Mouse (Mus musculus) intestine, embryonic 16.5 days (tissue): ENCODE data around the gene Brd3. TPM values are rescaled to one million over a fixed set of nuclear protein-coding genes. Genes with fewer than 3 reads are reported as not detected.
A peak's percentile ranks its signal among the peaks of the same experiment; 100 is the strongest.

Experiments
- ATAC-seq: fragments of 200-750 bp; cut with Nextera tagmentation; 2 replicates; pipeline ENCODE4 v1.8.0; 2017; ENCODE audit warnings: moderate TSS enrichment, moderate library complexity
- H3K27ac ChIP-seq: fragments of 300-500 bp; sonication (generic); 2 replicates; pipeline ENCODE4 v1.5.1; 2014; ENCODE audit warnings: mild to moderate bottlenecking, low read length
- H3K27me3 ChIP-seq: fragments of 300-500 bp; sonication (generic); replicated peaks from 2 replicates; pipeline ENCODE4 v1.6.1; 2014; ENCODE audit warnings: low read length, control low read depth, mixed read lengths; ENCODE audit not compliant: control insufficient read depth, insufficient read depth
- H3K36me3 ChIP-seq: fragments of 300-500 bp; sonication (generic); 2 replicates; pipeline ENCODE4 v1.6.1; 2014; ENCODE audit warnings: low read length, control low read depth; ENCODE audit not compliant: control insufficient read depth, insufficient read depth
- H3K4me1 ChIP-seq: fragments of 300-500 bp; sonication (generic); 2 replicates; pipeline ENCODE4 v1.6.1; 2014; ENCODE audit warnings: low read length, control low read depth, mixed read lengths; ENCODE audit not compliant: control insufficient read depth, insufficient read depth
- H3K4me2 ChIP-seq: fragments of 300-500 bp; sonication (generic); 2 replicates; pipeline ENCODE4 v1.6.1; 2014; ENCODE audit warnings: low read depth, low read length, control low read depth
- H3K4me3 ChIP-seq: fragments of 300-500 bp; sonication (generic); 2 replicates; pipeline ENCODE4 v1.5.1; 2014; ENCODE audit warnings: mild to moderate bottlenecking, low read length
- H3K9ac ChIP-seq: fragments of 300-500 bp; sonication (generic); 2 replicates; pipeline ENCODE4 v1.6.1; 2014; ENCODE audit warnings: low read depth, low read length
- H3K9me3 ChIP-seq: fragments of 300-500 bp; sonication (generic); 2 replicates; pipeline ENCODE4 v1.6.1; 2016; ENCODE audit warnings: low read length, control low read depth; ENCODE audit not compliant: control insufficient read depth
- WGBS: fragments of 180-500 bp; shearing (Covaris S2); extraction: QIAGEN DNeasy Blood & Tissue Kit; methylation state at CpG from one replicate; pipeline ENCODE4 v1.1.7; 2014; 5-methylcytosine and 5-hydroxymethylcytosine counted together
- polyA plus RNA-seq: library from polyadenylated mRNA; unstranded; fragments of >200 nt; fragmentation: Nextera tagmentation; extraction: Ambion mirVana; gene quantifications from 2 replicates; pipeline ENCODE4 v1.2.1, GENCODE M21; 2015

The Brd3 gene
- polyA plus RNA-seq, 1 experiment from 2014 or later, result 82.5 TPM

- no peak overlapping the region for H3K4me3 ChIP-seq
- H3K27me3 ChIP-seq, result no peaks in the 10 kb centered on the region
- WGBS, result 48% methylated on average over 11 of the region's 11 CpGs
- peaks cover 90% of the 10 kb centered on the region for H3K4me1 ChIP-seq
- 0 out of 2 replicates have a peak overlapping the region, but pooled peaks have one; percentile 13 for H3K4me2 ChIP-seq
- H3K27ac ChIP-seq, result peak overlapping the region; percentile 67
- no peak overlapping the region; the same call in 1 of the 2 replicates for H3K9ac ChIP-seq
- no peak for ATAC-seq
- no peaks in the 10 kb centered on the region for H3K36me3 ChIP-seq
- H3K9me3 ChIP-seq, result no peaks in the 10 kb centered on the region
Measured at GRCm38 (mm10) chr2:27415060-27415783, 92.2 kb downstream of the Brd3 start.

DNA sequence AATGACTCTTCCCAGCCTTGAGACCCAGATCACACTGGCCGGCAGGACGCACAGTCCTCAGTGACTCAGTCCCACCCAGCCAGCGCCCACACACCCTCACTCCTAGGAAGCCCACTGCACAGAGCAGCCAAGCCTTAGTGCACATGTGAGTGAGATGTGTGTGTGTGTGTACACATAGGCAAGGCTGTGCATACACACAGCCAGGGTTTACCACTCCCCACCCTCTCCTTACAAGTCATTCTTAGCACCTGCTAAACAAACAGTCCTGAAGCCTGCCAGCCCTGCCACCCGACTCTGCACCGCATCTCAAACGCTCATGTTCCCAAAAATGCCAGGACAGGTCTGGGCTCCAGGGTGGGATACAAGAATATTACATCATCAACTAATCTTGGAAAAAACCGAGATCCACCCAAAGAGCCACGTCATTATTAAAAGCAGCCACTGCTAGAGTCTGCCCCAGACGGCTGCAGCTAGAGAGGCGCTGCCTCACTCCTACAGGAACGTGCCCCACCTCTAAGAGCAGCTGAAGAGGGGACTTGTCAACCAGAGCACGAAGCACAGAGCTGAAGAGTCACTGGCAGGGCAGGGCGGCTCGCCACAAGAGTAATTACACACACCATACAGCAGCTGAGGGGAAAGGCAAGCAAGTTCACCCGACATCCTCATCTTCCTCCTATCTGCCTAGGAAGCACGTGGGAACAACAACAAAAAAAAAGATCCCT, 93.4 kb downstream of the Brd3 start:
- Histone ChIP-seq H3K9me3 (no peaks in the 10 kb centered on the region), H3K36me3 (no peaks in the 10 kb centered on the region), H3K4me2 (peak overlapping the region; percentile 13; the same call in 1 of the 2 replicates), H3K4me3 (no peak overlapping the region), H3K27me3 (no peaks in the 10 kb centered on the region), H3K4me1 (peaks cover 81% of the 10 kb centered on the region), H3K9ac (peak overlapping the region; percentile 30; the same call in 1 of the 2 replicates), H3K27ac (peak overlapping the region; percentile 52)
- WGBS, result 21% methylated on average over 16 of the region's 16 CpGs
- ATAC-seq, result peak; percentile 43

- no peaks in the 10 kb centered on the region for H3K9me3 ChIP-seq
- H3K4me3 ChIP-seq, result no peak overlapping the region
- ATAC-seq, result no peak
- H3K9ac ChIP-seq, result peak overlapping the region; percentile 30; the same call in 1 of the 2 replicates
- 42% methylated on average over 2 of the region's 2 CpGs for WGBS
- peak overlapping the region; percentile 52; the same call in 1 of the 2 replicates for H3K27ac ChIP-seq
- peaks cover 76% of the 10 kb centered on the region for H3K4me1 ChIP-seq
- no peaks in the 10 kb centered on the region for H3K36me3 ChIP-seq
- H3K4me2 ChIP-seq, result no peak overlapping the region; the same call in 1 of the 2 replicates
- H3K27me3 ChIP-seq, result no peaks in the 10 kb centered on the region
Measured at GRCm38 (mm10) chr2:27413582-27413935, 93.9 kb downstream of the Brd3 start.

GRCm38 (mm10) chr2:27412245-27412800, 95.1 kb downstream of the Brd3 start:
- Histone ChIP-seq H3K9me3 (no peaks in the 10 kb centered on the region), H3K27ac (peak overlapping the region; percentile 77), H3K4me1 (peaks cover 67% of the 10 kb centered on the region), H3K4me3 (no peak overlapping the region), H3K9ac (peak overlapping the region; percentile 30), H3K27me3 (no peaks in the 10 kb centered on the region), H3K36me3 (no peaks in the 10 kb centered on the region), H3K4me2 (peak overlapping the region; percentile 20)
- 15% methylated on average over 7 of the region's 7 CpGs for whole genome bisulfite sequencing
- ATAC-seq, result no peak

DNA sequence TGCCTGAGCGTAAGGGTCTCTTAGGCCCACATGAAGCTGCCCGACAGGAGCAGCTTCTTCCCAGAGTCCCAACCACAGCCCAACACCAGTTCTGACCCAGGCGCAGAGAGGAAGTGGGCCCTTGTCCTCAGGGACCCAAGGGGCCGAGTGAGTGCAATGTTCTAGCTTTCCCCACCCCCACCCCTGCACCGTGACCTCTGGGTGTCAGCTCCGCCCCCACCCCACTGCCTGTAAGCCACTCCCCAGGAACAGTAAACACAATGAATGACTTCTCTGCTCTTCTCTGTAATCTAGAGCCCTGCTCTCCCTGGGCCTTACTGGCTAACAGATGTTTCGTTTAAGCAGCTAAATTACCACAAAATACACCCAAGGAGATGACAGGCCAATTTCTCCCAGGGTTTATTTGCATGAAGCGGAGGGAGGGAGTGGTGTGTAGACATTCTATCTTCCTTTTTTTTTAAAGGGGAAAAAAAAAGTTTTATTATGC, 95.7 kb downstream of the Brd3 start:
- Histone ChIP-seq H3K4me2 (0 out of 2 replicates have a peak overlapping the region, but pooled peaks have one; percentile 10), H3K9ac (no peak overlapping the region), H3K4me1 (peaks cover 65% of the 10 kb centered on the region)

DNA sequence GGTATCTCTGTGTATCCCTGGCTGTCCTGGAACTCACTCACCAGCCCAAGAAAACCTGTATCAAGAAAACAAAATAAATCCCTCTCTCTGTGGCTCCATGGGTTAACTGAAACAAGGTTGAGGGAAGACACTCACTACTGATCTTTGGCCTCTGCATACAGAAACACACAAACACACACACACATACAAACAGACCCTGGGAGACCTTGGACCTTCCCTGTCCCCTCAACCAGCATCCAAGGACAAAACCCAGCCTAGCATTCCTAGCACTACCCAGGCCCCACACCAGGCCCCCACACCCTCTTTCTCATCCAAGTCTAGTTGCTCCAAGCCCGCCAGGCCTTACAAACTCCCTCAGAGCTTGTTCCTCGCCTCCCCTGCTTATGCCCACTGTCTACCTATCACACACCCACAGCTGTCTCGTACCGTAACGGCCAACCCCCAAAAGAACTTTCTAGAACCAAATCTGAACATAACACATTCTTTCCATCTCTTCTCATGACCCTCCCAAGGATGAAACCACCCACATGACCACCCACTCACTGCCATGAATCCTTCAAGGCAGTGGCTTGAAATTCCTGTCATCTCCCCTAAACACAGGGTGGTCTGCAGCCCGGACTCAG, 96.8 kb downstream of the Brd3 start:
- WGBS, result 82% methylated on average over 6 of the region's 6 CpGs
- Histone ChIP-seq H3K27me3 (no peaks in the 10 kb centered on the region), H3K4me2 (no peak overlapping the region), H3K36me3 (no peaks in the 10 kb centered on the region), H3K9ac (no peak overlapping the region), H3K9me3 (no peaks in the 10 kb centered on the region), H3K4me3 (no peak overlapping the region), H3K4me1 (peaks cover 57% of the 10 kb centered on the region), H3K27ac (no peak overlapping the region)
- no peak for ATAC-seq

More for the DNA sequence above, 95.7 kb downstream of the Brd3 start:
- H3K9me3 ChIP-seq, result no peaks in the 10 kb centered on the region
- 13% methylated on average over 8 of the region's 8 CpGs for WGBS
- peak overlapping the region; percentile 77 for H3K27ac ChIP-seq
- no peaks in the 10 kb centered on the region for H3K36me3 ChIP-seq
- H3K4me3 ChIP-seq, result no peak overlapping the region
- ATAC-seq, result peak; percentile 71
- no peaks in the 10 kb centered on the region for H3K27me3 ChIP-seq

DNA sequence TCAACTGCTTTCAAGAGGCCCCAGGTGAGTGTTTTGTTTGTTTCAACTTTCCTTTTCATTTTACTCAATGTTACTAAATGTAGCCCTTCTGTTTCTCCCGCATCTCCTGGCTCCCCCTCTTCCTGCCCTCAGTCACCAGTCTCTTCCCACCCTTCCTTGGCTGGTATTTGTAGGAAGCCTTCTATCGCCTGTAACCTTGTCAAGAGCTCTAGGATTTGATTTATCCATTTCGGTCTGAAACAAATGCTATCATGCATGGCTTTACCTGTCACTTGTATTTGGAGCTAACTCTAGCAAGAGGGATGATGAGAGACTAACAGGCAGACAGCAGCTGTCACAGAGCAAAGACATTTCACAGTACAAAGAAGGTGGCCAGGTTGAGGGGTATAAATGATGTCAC, 99.3 kb downstream of the Brd3 start:
- Histone ChIP-seq H3K27ac (no peak overlapping the region), H3K4me2 (no peak overlapping the region), H3K9me3 (no peaks in the 10 kb centered on the region), H3K9ac (no peak overlapping the region), H3K36me3 (no peaks in the 10 kb centered on the region), H3K4me1 (peaks cover 59% of the 10 kb centered on the region), H3K4me3 (no peak overlapping the region), H3K27me3 (no peaks in the 10 kb centered on the region)
- no peak for ATAC-seq
- WGBS, result 69% methylated on average over 3 of the region's 3 CpGs

- Histone ChIP-seq H3K9ac (no peak overlapping the region), H3K4me3 (no peak overlapping the region), H3K9me3 (no peaks in the 10 kb centered on the region), H3K4me2 (no peak overlapping the region), H3K27ac (no peak overlapping the region), H3K36me3 (no peaks in the 10 kb centered on the region), H3K27me3 (no peaks in the 10 kb centered on the region), H3K4me1 (peaks cover 49% of the 10 kb centered on the region)
- WGBS, result 73% methylated on average over 5 of the region's 5 CpGs
- no peak for ATAC-seq
Measured at GRCm38 (mm10) chr2:27406928-27407327, 100.5 kb downstream of the Brd3 start.
